Mouse (Mus musculus): ENCODE measurements around the gene Emb. TPM values are rescaled to one million over a fixed set of nuclear protein-coding genes. Genes with fewer than 3 reads are reported as not detected.

Emb gene
- polyA plus RNA-seq, 1 experiment from 2014 or later: 10.2 TPM

DNA sequence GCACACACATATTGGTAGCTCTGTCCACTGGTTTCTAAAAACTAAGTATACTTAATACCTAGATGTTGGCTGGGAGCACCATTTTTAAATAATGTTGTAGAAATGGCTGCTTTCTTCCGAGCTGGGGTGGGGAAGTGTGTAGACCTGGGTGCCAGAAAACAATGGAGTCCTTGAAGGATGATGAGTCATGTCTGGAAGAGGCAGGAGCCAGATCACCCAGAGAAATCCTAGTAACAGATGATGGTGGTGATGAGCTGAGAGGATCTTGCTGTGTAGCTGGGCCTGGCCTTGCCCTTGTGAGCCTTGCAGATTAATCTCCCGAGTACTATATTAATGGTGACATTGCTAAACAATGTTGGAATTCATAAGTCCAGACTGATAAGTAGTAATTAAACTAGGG lies 16.6 kb downstream of the Emb start:
- Histone ChIP-seq H3K4me1 (peaks cover 12% of the 10 kb centered on the region), H3K27ac (replicated peaks) (no peak overlapping the region), H3K4me3 (no peak overlapping the region), H3K9ac (replicated peaks) (no peak overlapping the region), H3K36me3 (no peaks in the 10 kb centered on the region), H3K4me2 (replicated peaks) (no peak overlapping the region), H3K9me3 (no peaks in the 10 kb centered on the region), H3K27me3 (no peaks in the 10 kb centered on the region)
- ATAC-seq (replicated peaks): no peak
- 88% methylated on average over 2 of the region's 2 CpGs for WGBS

DNA sequence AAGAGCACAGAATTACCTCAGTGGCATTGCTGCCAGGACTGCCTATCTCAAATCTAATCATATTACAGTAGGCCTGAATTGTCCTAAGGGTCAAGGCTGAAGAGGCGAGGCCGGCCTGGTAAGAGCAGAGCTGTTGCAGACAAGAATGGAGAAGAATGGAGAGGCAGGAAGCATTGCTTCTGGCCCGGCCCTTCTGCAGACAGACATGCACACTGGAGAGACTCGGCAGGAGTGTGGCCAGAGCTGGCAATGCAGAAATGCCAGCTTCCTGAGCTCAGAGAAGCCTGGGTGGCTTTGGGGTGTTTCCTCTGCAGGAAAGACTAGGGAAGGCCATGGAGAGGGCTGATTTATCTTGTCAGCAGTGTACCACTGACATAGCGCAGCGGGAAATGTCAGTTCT lies 17.2 kb downstream of the Emb start:
- Histone ChIP-seq H3K36me3 (no peaks in the 10 kb centered on the region), H3K4me3 (no peak overlapping the region), H3K4me2 (replicated peaks) (no peak overlapping the region), H3K27me3 (no peaks in the 10 kb centered on the region), H3K27ac (replicated peaks) (no peak overlapping the region), H3K9me3 (no peaks in the 10 kb centered on the region), H3K9ac (replicated peaks) (no peak overlapping the region), H3K4me1 (0 out of 2 replicates have a peak, but pooled peaks cover 6% of the 10 kb centered on the region)
- WGBS: 84% methylated on average over 6 of the region's 6 CpGs
- no peak for ATAC-seq (replicated peaks)

DNA sequence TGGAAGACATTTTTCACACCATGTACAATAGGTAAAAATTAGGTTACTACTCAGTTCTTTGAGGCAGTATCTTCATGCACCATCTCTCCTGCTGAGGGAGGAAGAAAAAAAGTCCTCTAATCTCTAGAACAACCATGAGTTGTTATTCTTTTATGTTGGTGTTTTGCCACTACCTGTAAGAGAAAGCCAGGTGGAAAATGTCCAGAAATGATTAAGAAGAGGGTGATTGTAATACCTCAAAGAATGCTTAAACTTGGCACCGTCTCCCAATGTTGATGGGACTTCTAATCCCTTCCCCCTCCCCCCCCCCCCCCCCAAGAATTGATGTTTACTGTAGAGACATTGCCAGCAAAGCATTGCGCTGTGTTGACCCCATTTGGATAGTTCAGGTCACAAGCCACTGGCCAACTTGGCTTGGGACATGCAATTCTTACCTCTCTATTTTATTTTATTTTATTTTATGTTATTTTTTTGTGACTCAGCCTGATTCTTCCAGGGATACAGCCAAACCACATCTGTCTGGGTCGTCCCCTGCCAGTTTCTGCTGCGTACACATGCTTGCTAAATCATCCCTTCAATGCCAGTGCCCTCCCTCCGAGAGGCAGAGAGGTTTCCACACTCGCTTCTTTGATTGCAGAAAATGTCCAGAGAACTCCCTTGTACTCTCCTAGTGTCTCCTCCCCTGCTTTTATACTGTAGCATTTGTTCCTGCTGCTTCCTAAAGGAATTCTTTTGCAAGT lies 22.2 kb downstream of the Emb start:
- H3K27ac ChIP-seq (replicated peaks): no peak overlapping the region

DNA sequence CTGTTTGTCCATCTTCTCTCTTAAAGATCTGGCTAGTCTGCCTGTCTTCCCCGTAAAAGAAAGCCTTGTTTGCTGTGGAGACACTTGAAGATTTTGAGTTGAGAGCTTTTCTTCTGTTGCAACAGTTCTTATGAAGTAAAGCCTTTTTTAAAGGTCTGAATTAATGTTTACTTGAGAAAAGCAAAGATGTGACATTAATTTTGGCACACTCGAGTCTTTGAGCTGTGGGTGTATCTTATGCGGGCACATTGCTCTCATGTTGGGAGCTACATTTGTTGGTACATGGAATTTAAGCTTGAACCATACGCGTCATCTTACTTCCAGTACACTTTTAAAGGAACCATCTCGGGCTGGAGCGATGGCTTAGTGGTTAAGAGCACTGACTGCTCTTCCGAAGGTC lies 25.5 kb downstream of the Emb start:
- peaks cover 9% of the 10 kb centered on the region; the same call in 1 of the 2 replicates for H3K4me1 ChIP-seq
- H3K4me3 ChIP-seq: no peak overlapping the region
- H3K9ac ChIP-seq (replicated peaks): no peak overlapping the region
- no peaks in the 10 kb centered on the region for H3K9me3 ChIP-seq
- 92% methylated on average over 8 of the region's 8 CpGs for WGBS
- no peaks in the 10 kb centered on the region for H3K36me3 ChIP-seq
- no peak overlapping the region for H3K27ac ChIP-seq (replicated peaks)
- H3K27me3 ChIP-seq: no peaks in the 10 kb centered on the region
- no peak for ATAC-seq (replicated peaks)
- H3K4me2 ChIP-seq (replicated peaks): no peak overlapping the region

More for the DNA sequence above, 22.2 kb downstream of the Emb start:
- H3K36me3 ChIP-seq: no peaks in the 10 kb centered on the region
- 71% methylated on average over 6 of the region's 6 CpGs for WGBS
- peaks cover 3% of the 10 kb centered on the region; the same call in 1 of the 2 replicates for H3K4me1 ChIP-seq
- H3K4me3 ChIP-seq: no peak overlapping the region
- no peaks in the 10 kb centered on the region for H3K9me3 ChIP-seq
- no peak overlapping the region for H3K4me2 ChIP-seq (replicated peaks)
- H3K27me3 ChIP-seq: no peaks in the 10 kb centered on the region
- H3K9ac ChIP-seq (replicated peaks): no peak overlapping the region
- ATAC-seq (replicated peaks): no peak

DNA sequence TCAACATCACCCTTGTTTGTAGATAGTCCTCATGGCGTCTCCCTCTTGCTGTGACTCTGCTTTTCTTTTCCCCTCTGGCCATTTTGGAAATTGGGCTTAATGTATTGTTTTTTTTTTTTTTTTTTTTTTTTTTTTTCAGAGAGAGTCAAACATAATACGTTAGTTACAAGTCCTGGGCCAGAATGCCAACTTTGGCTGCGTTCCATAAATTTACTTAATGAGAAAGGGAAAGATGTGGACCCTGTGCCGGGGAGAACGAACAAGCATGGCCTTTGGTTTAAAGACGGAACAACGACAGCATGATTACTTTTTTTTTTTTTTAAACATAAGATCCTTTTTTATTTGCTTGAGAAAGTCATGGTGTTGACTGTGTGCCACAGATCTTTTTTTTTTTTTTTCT lies 26.1 kb downstream of the Emb start:
- ATAC-seq (replicated peaks): 0 out of 2 replicates have a peak, but pooled peaks have one; percentile 26
- Histone ChIP-seq H3K27ac (replicated peaks) (no peak overlapping the region), H3K4me3 (no peak overlapping the region), H3K4me1 (peaks cover 9% of the 10 kb centered on the region; the same call in 1 of the 2 replicates), H3K9ac (replicated peaks) (no peak overlapping the region), H3K4me2 (replicated peaks) (no peak overlapping the region), H3K27me3 (no peaks in the 10 kb centered on the region), H3K9me3 (no peaks in the 10 kb centered on the region), H3K36me3 (no peaks in the 10 kb centered on the region)
- WGBS: 29% methylated on average over 7 of the region's 7 CpGs

DNA sequence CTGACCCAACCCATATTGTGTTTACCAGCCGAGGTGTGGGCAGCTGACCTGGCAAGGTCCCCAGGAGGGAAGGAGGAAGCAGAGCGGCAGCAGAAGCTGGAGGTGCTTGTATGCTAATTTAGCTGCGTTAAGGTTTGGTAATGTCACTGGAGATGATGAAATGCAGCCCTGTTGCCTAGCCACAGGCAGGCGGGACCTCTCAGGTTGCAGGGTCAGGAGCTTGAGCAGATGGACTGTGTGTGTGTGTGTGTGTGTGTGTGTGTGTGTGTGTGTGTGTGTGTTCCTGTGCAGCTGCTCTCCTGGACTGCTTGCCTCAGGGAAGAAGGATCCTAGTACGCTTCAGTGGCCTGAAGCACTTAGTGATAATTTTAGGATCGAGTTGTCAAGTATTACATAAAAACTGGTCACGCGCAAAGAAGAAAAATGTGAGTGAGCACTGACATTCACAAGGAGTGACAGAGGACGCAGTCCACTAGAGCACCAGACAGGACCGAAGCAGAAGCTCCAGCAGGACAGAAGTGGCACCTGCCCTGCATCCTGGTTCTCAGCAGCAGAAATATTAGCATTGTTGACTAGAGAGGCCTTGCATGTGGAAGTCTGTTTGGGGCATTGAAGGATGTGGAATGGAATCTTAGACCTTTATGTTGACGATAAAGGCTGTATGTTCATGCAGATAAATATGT lies 27.3 kb downstream of the Emb start:
- H3K9me3 ChIP-seq: no peaks in the 10 kb centered on the region
- H3K4me3 ChIP-seq: no peak overlapping the region
- H3K27ac ChIP-seq (replicated peaks): no peak overlapping the region
- whole genome bisulfite sequencing: 51% methylated on average over 11 of the region's 11 CpGs
- ATAC-seq (replicated peaks): peak; percentile 78
- no peaks in the 10 kb centered on the region for H3K27me3 ChIP-seq
- peaks cover 9% of the 10 kb centered on the region; the same call in 1 of the 2 replicates for H3K4me1 ChIP-seq
- H3K36me3 ChIP-seq: no peaks in the 10 kb centered on the region
- H3K4me2 ChIP-seq (replicated peaks): no peak overlapping the region
- H3K9ac ChIP-seq (replicated peaks): no peak overlapping the region

DNA sequence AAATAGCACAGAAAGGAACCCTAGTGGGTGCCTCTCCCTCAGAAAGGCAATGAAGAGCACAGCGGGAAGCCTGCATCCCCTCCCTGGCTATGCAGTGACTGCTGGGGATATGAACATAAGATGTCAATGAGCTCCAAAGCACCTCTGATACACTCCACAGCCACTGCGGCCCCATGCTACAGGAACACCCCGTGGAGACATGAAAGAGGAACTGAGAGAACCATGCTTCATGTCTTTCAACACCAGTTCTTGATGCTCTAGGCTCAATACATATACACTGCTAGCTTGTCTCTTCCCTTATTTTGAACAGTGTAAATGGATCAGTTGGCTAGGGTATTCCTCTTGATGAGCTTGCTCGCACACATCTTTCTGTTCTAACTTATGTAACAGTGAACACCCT lies 28.8 kb downstream of the Emb start:
- peaks cover 9% of the 10 kb centered on the region; the same call in 1 of the 2 replicates for H3K4me1 ChIP-seq
- no peak overlapping the region for H3K9ac ChIP-seq (replicated peaks)
- no peak overlapping the region for H3K4me2 ChIP-seq (replicated peaks)
- H3K36me3 ChIP-seq: no peaks in the 10 kb centered on the region
- H3K27me3 ChIP-seq: no peaks in the 10 kb centered on the region
- WGBS: 92% methylated on average over 4 of the region's 4 CpGs
- H3K27ac ChIP-seq (replicated peaks): no peak overlapping the region
- H3K4me3 ChIP-seq: no peak overlapping the region
- no peaks in the 10 kb centered on the region for H3K9me3 ChIP-seq
- ATAC-seq (replicated peaks): 0 out of 2 replicates have a peak, but pooled peaks have one; percentile 6

DNA sequence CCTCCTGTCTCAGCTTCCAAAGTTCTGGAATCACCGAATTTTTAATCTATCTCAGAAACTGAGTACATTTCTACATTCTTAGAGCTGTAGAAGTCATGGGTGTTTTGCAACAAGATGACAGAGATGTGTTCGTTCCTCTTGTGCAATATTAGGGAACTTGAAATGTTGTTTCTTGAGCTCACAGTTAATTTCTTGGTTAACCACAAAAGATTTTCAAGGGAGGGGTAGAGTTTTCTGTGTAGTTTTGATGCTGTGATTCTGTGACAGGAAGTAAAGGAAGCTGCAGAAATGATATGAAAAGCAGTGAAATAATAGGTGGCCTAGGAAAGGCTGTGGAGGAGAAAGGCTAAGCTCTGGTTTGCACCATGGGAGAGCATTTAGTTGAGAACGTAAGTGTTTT lies 33.7 kb downstream of the Emb start:
- no peaks in the 10 kb centered on the region for H3K36me3 ChIP-seq
- no peak overlapping the region for H3K4me2 ChIP-seq (replicated peaks)
- H3K4me1 ChIP-seq: no peaks in the 10 kb centered on the region
- no peak overlapping the region for H3K4me3 ChIP-seq
- H3K9ac ChIP-seq (replicated peaks): no peak overlapping the region
- H3K27ac ChIP-seq (replicated peaks): no peak overlapping the region
- H3K9me3 ChIP-seq: no peaks in the 10 kb centered on the region
- WGBS: 91% methylated on average over 3 of the region's 3 CpGs
- no peak for ATAC-seq (replicated peaks)
- no peaks in the 10 kb centered on the region for H3K27me3 ChIP-seq

DNA sequence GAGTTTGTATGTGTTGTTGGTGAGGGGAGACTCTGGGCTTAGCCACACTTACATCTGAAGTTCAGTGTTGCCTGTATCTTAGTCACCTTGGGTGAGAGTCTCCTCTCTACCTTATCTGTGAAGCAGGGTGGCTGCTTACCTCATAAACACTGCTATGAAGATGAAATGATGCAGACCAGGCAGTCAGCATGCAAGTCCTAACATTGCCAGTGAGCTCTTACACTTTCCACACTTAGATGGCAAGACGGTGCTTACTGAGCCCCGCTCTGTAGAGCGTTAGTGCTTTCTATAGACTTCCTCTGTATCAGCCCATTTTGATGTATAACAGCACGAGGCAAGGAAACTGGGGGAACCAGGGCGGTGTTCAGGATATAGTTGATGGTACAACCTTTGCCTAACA lies 34.3 kb downstream of the Emb start:
- Histone ChIP-seq H3K27me3 (no peaks in the 10 kb centered on the region), H3K27ac (replicated peaks) (no peak overlapping the region), H3K9ac (replicated peaks) (no peak overlapping the region), H3K4me3 (no peak overlapping the region), H3K4me1 (no peaks in the 10 kb centered on the region), H3K9me3 (no peaks in the 10 kb centered on the region), H3K4me2 (replicated peaks) (no peak overlapping the region), H3K36me3 (no peaks in the 10 kb centered on the region)
- 89% methylated on average over 5 of the region's 5 CpGs for WGBS
- no peak for ATAC-seq (replicated peaks)

DNA sequence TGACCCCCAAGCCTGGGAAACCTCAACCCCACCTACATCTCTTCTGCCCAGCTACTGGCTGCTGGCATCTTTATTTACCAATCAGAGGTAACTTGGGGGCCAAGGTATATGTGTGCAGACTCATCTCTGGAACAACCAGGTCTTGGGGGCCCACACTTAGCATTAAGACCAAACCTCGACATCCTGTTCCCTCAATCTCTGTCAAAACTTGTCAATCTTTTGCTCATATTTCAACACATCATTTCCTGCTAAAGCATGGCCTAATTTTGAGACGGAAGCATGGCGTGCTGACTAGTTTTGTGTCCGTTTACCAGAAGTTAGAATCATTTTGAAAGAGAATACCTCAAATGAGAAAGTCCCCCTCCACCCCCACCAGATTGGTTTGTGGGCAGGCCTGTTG lies 52.4 kb downstream of the Emb start:
- 94% methylated on average over 4 of the region's 4 CpGs for WGBS
- H3K9me3 ChIP-seq: no peaks in the 10 kb centered on the region
- no peaks in the 10 kb centered on the region for H3K27me3 ChIP-seq
- no peak overlapping the region for H3K4me3 ChIP-seq
- H3K9ac ChIP-seq (replicated peaks): no peak overlapping the region
- ATAC-seq (replicated peaks): no peak
- H3K4me2 ChIP-seq (replicated peaks): no peak overlapping the region
- H3K27ac ChIP-seq (replicated peaks): no peak overlapping the region
- H3K36me3 ChIP-seq: no peaks in the 10 kb centered on the region
- H3K4me1 ChIP-seq: no peaks in the 10 kb centered on the region

DNA sequence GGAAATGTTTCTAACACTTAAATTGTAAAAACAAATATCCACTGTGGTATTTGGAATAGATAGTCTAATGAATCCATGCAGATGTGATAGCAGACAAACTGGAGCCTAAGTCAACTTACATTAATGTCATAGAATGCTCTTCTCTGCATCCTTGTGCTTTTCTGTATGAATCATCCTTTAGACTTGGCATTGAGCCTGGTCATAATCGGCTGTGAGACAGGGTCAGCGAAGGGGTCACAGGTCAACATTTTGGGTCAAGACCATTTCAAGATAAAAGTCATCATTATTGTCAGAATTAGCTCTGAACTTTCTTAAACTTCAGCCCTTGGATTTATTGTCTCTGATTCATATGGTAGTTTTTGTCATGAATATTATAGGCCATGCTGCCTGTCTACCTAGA lies 57.8 kb downstream of the Emb start:
- no peak overlapping the region for H3K9ac ChIP-seq (replicated peaks)
- 90% methylated on average over 2 of the region's 2 CpGs for WGBS
- no peak for ATAC-seq (replicated peaks)
- H3K4me2 ChIP-seq (replicated peaks): no peak overlapping the region
- H3K27me3 ChIP-seq: no peaks in the 10 kb centered on the region
- no peaks in the 10 kb centered on the region for H3K36me3 ChIP-seq
- no peak overlapping the region for H3K4me3 ChIP-seq
- H3K9me3 ChIP-seq: no peaks in the 10 kb centered on the region
- H3K27ac ChIP-seq (replicated peaks): no peak overlapping the region
- no peaks in the 10 kb centered on the region for H3K4me1 ChIP-seq

DNA sequence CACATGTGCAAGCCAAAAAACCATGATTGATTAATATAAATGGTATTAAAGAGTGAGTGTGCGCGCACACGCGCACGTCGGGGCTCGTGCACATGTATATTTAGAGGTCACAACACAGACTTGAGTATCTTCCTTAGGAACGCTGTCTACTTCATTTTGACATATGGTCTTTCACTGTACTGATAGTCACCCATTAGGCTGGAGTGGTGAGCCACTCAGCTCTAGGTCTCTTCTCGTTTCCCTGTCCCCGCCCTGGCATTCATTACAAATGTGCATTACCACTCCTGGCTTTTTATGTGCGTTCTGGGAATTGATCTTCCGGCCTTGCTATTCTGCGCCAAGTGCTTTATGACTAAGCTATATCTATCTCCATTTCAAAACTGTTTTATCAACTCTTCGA lies 59.6 kb downstream of the Emb start:
- H3K4me1 ChIP-seq: no peaks in the 10 kb centered on the region
- no peak overlapping the region for H3K9ac ChIP-seq (replicated peaks)
- H3K4me3 ChIP-seq: no peak overlapping the region
- no peak for ATAC-seq (replicated peaks)
- H3K9me3 ChIP-seq: no peaks in the 10 kb centered on the region
- H3K27me3 ChIP-seq: no peaks in the 10 kb centered on the region
- H3K4me2 ChIP-seq (replicated peaks): no peak overlapping the region
- no peaks in the 10 kb centered on the region for H3K36me3 ChIP-seq
- 95% methylated on average over 14 of the region's 14 CpGs for WGBS
- H3K27ac ChIP-seq (replicated peaks): no peak overlapping the region
